Mouse (Mus musculus) kidney, adult 2 months (tissue): ENCODE results near the gene Crtc3. TPM values are rescaled to one million over a fixed set of nuclear protein-coding genes. Genes with fewer than 3 reads are reported as not detected.

ENCODE experiments used
- DNase-seq: peaks from one replicate; pipeline ENCODE4 v3.0.0; 2021
- H3K27ac ChIP-seq: fragments of 200-500 bp; 2 replicates; pipeline ENCODE4 v1.5.1; 2012; ENCODE audit warnings: low read depth, low read length, control low read depth, inconsistent platforms; ENCODE audit not compliant: insufficient read depth
- H3K27me3 ChIP-seq: fragments of 200-500 bp; replicated peaks from 2 replicates; pipeline ENCODE4 v1.6.1; 2012; ENCODE audit warnings: mild to moderate bottlenecking, moderate library complexity, low read length, inconsistent platforms; ENCODE audit not compliant: control insufficient read depth, insufficient read depth
- H3K36me3 ChIP-seq: fragments of 200-500 bp; 2 replicates; pipeline ENCODE4 v1.6.1; 2012; ENCODE audit warnings: mild to moderate bottlenecking, moderate library complexity, low read length, inconsistent platforms; ENCODE audit not compliant: control insufficient read depth, insufficient read depth
- H3K4me1 ChIP-seq: fragments of 200-500 bp; 2 replicates; pipeline ENCODE4 v1.6.1; 2011; ENCODE audit warnings: low read length; ENCODE audit not compliant: control insufficient read depth, insufficient read depth
- H3K4me3 ChIP-seq: fragments of 200-500 bp; 2 replicates; pipeline ENCODE4 v1.5.1; 2011; ENCODE audit warnings: mild to moderate bottlenecking, low read depth, low read length, control low read depth; ENCODE audit not compliant: insufficient read depth
- CTCF ChIP-seq: fragments of 200-500 bp; conservative IDR thresholded peaks from 2 replicates; pipeline ENCODE4 v1.5.1; 2011; ENCODE audit warnings: low read depth, mild to moderate bottlenecking, control low read depth, low read length, moderate library complexity, mixed read lengths; ENCODE audit not compliant: insufficient read depth, insufficient read length
- POLR2A ChIP-seq: fragments of 200-500 bp; IDR thresholded peaks from one replicate; pipeline ENCODE4 v1.6.1; 2011; ENCODE audit warnings: low read depth, low read length, control low read depth
- WGBS: fragments of 180-500 bp; shearing (Covaris S2); methylation state at CpG from one replicate; pipeline ENCODE4 v1.1.7; 2018; 5-methylcytosine and 5-hydroxymethylcytosine counted together
- polyA plus RNA-seq: library from polyadenylated mRNA; depleted of rRNA; stranded (reverse); fragments of >200 nt; gene quantifications from 2 replicates; pipeline ENCODE4 v1.2.3, GENCODE M21; 2012; rRNA removed

Gene Crtc3
- polyA plus RNA-seq, 1 experiment, result 13.3 TPM

GRCm38 (mm10) chr7:80542139-80542831, 146.4 kb downstream of the Crtc3 start:
- Histone ChIP-seq H3K27ac (no peak overlapping the region), H3K4me1 (no peaks in the 10 kb centered on the region), H3K36me3 (no peaks in the 10 kb centered on the region), H3K4me3 (no peak overlapping the region), H3K27me3 (no peaks in the 10 kb centered on the region)
- TF ChIP-seq POLR2A (no peak), CTCF (no peak)
- no peak for DNase-seq
- 68% methylated on average over 7 of the region's 7 CpGs for WGBS

GRCm38 (mm10) chr7:80539581-80539980, 149.1 kb downstream of the Crtc3 start:
- no peak for DNase-seq
- Histone ChIP-seq H3K4me1 (no peaks in the 10 kb centered on the region), H3K36me3 (no peaks in the 10 kb centered on the region), H3K4me3 (no peak overlapping the region), H3K27me3 (no peaks in the 10 kb centered on the region), H3K27ac (no peak overlapping the region)
- WGBS, result 64% methylated on average over 5 of the region's 5 CpGs
- TF ChIP-seq CTCF (no peak), POLR2A (no peak)

Other genes with a start within 250 kb of the Crtc3 start
- gene Blm, start 153.8 kb downstream of the Crtc3 start, polyA plus RNA-seq, result 0.53 and 0.58 TPM in 2 replicates
- 38.1 and 42.0 TPM in 2 replicates for gene Iqgap1, start 137.1 kb upstream of the Crtc3 start, polyA plus RNA-seq
- gene Zscan2, start 172.0 kb upstream of the Crtc3 start, polyA plus RNA-seq, result 5.2 and 5.4 TPM in 2 replicates
- gene Wdr73, start 212.4 kb upstream of the Crtc3 start, polyA plus RNA-seq, result 15.4 and 16.1 TPM in 2 replicates
- gene Nmb, start 216.2 kb upstream of the Crtc3 start, polyA plus RNA-seq, result 4.6 and 5.0 TPM in 2 replicates